Mouse (Mus musculus) liver, embryonic 14.5 days (tissue): Measurements from ENCODE around the gene St6galnac5.

Experiments
- CTCF ChIP-seq: IDR thresholded peaks from 2 replicates; pipeline ENCODE4 v1.5.1; 2016; ENCODE audit warnings: antibody characterized with exemption, low read depth, control low read depth
- EP300 ChIP-seq: IDR thresholded peaks from 2 replicates; pipeline ENCODE4 v1.6.1; 2016; ENCODE audit warnings: antibody characterized with exemption, low read depth

DNA sequence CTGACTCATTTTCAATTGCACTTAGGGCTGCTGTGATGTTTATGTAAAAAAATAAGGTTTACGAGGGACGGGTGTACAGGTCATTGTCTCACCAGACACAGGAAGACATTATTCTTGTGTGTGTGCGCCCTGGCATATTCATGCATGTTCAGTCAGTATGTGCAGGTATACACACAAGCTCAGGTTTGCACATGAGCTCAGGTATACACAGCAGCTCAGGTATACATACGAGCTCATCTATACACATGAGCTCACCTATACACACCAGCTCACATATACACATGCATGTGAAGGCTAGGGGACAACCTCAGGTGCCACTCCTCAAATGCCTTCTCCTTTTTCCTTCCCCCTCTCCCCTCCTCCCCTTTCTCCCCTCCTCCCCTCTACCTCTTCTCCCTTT is 120.6 kb downstream of the St6galnac5 start:
- TF ChIP-seq CTCF (no peak), EP300 (no peak)
